Comparison of ENCODE assay signal across 12 mouse cellular contexts in genomic region chr19:38332245-38332644, GRCm38 (mm10).
DNase-seq lines count a peak whose midpoint lies in the region; ATAC-seq lines count a peak whose summit lies in the region.
"Had no signal": no experiment of that assay in that cellular context is flagged by ENCODE, and none has a peak within 500 bp of the region (broad histone marks: within the 10 kb centered on the region; RNA-seq: fewer than 3 reads in every experiment).

No protein-coding gene starts in this region.

- ATAC-seq in frontal cortex, adult (ENCODE audit: low TSS enrichment): peak; percentile 95

- DNase-seq in frontal cortex, postnatal 25 days (ENCODE audit: low spot score in 2 of 2): no peak
- DNase-seq in lung, postnatal 36 days: peak; percentile 5
- DNase-seq in lung, postnatal 14 days: no peak
- peak; percentile 15 to 57 for DNase-seq in frontal cortex, adult 2 months (ENCODE audit: extremely low spot score in 1 of 2, low spot score in 1 of 2)
- DNase-seq in left cerebral cortex, postnatal 36 days (ENCODE audit: low spot score in 2 of 2): peak; percentile 25 to 36
- DNase-seq in ovary, postnatal 10 days (ENCODE audit: low spot score): no peak
- DNase-seq in cerebellum, postnatal 10 days: no peak
- DNase-seq: cerebellum, adult 18-20 months; gastrocnemius, adult 2 months; retina, postnatal 1 day; thymus, adult 18-20 months had no signal

- intact Hi-C loops in left cerebral cortex, postnatal 36 days (cut with DNase I): no loop called here

Comparison
In these comparisons a context has a peak if more than half of its experiments do, and no peak if none do; other contexts are left out.
1. DNase-seq: peak in lung, postnatal 36 days (single experiment), frontal cortex, adult 2 months (2 of 2) and left cerebral cortex, postnatal 36 days (2 of 2); none in frontal cortex, postnatal 25 days (0 of 2), lung, postnatal 14 days (single experiment), ovary, postnatal 10 days (single experiment) and cerebellum, postnatal 10 days (0 of 2).